Mouse (Mus musculus): ENCODE data around the gene Cpt1c.

Cpt1c gene

GRCm38 (mm10) chr7:44915314-44915713 is 59.3 kb downstream of the Cpt1c start:
- no peak for DNase-seq

- DNase-seq = no peak
Measured at GRCm38 (mm10) chr7:44914396-44914795, 60.3 kb downstream of the Cpt1c start.
